Mouse (Mus musculus) myocyte (in vitro differentiated cells): ENCODE results near the gene Lrguk. TPM values are rescaled to one million over a fixed set of nuclear protein-coding genes. Genes with fewer than 3 reads are reported as not detected.

Experiments
- H3K27me3 ChIP-seq: one replicate; pipeline ENCODE4 v1.6.1; 2011; ENCODE audit not compliant: control insufficient read depth, insufficient read depth, insufficient read length
- H3K36me3 ChIP-seq: one replicate; pipeline ENCODE4 v1.6.1; 2011; ENCODE audit not compliant: control insufficient read depth, insufficient read depth
- H3K4me2 ChIP-seq: one replicate; pipeline ENCODE4 v1.6.1; 2011; ENCODE audit warnings: low read depth, control low read depth
- H3K4me3 ChIP-seq: one replicate; pipeline ENCODE4 v1.5.1; 2011; ENCODE audit warnings: mild to moderate bottlenecking, control low read depth, moderate library complexity
- H3K79me2 ChIP-seq: one replicate; pipeline ENCODE4 v1.6.1; 2011; ENCODE audit not compliant: control insufficient read depth, insufficient read depth
- H3ac ChIP-seq: one replicate; pipeline ENCODE4 v1.6.1; 2011; ENCODE audit not compliant: control insufficient read depth, insufficient read length
- CEBPB ChIP-seq: IDR thresholded peaks from 2 replicates; pipeline ENCODE4 v1.6.1; 2011; ENCODE audit warnings: mild to moderate bottlenecking, moderate library complexity; ENCODE audit not compliant: poor library complexity, insufficient read depth, severe bottlenecking
- E2F4 ChIP-seq: IDR thresholded peaks from one replicate; pipeline ENCODE4 v1.6.1; 2011; ENCODE audit warnings: mild to moderate bottlenecking, control low read depth, moderate library complexity; ENCODE audit not compliant: insufficient read depth
- MAX ChIP-seq: IDR thresholded peaks from one replicate; pipeline ENCODE4 v1.6.1; 2011; ENCODE audit warnings: low read depth, mild to moderate bottlenecking, control low read depth
- MYOD1 ChIP-seq, 3 experiments: IDR thresholded peaks; one replicate each; pipeline ENCODE4 v1.6.1; 2011; ENCODE audit warnings: control low read depth in 2 of 3, low read depth in 2 of 3, mild to moderate bottlenecking in 2 of 3, moderate library complexity in 1 of 3; ENCODE audit not compliant: insufficient read length in 2 of 3, control insufficient read depth in 1 of 3
- MYOG ChIP-seq, 3 experiments: IDR thresholded peaks; one replicate each; pipeline ENCODE4 v1.6.1; 2011; ENCODE audit warnings: control low read depth in 2 of 3, low read depth in 2 of 3, mild to moderate bottlenecking in 2 of 3; ENCODE audit not compliant: insufficient read length in 2 of 3, control insufficient read depth in 1 of 3, insufficient read depth in 1 of 3
- POLR2A ChIP-seq: IDR thresholded peaks from one replicate; pipeline ENCODE4 v1.6.1; 2011; ENCODE audit warnings: low read depth, mild to moderate bottlenecking, control low read depth, moderate library complexity; ENCODE audit not compliant: insufficient read length
- POLR2AphosphoS2 ChIP-seq: IDR thresholded peaks from one replicate; pipeline ENCODE4 v1.6.1; 2011; ENCODE audit warnings: low read depth, control low read depth; ENCODE audit not compliant: insufficient read length
- REST ChIP-seq: IDR thresholded peaks from one replicate; pipeline ENCODE4 v1.6.1; 2011; ENCODE audit warnings: mild to moderate bottlenecking, control low read depth, moderate library complexity; ENCODE audit not compliant: insufficient read depth, insufficient read length
- SRF ChIP-seq: IDR thresholded peaks from one replicate; pipeline ENCODE4 v1.6.1; 2011; ENCODE audit warnings: low read depth; ENCODE audit not compliant: control insufficient read depth, insufficient read length
- TCF12 ChIP-seq: IDR thresholded peaks from one replicate; pipeline ENCODE4 v1.6.1; 2011; ENCODE audit warnings: mild to moderate bottlenecking, control low read depth; ENCODE audit not compliant: poor library complexity, insufficient read depth, severe bottlenecking
- TCF3 ChIP-seq: IDR thresholded peaks from one replicate; pipeline ENCODE4 v1.6.1; 2011; ENCODE audit warnings: low read depth, control low read depth; ENCODE audit not compliant: insufficient read length
- USF1 ChIP-seq: IDR thresholded peaks from one replicate; pipeline ENCODE4 v1.6.1; 2011; ENCODE audit warnings: low read depth, mild to moderate bottlenecking, control low read depth, moderate library complexity
- polyA plus RNA-seq: library from polyadenylated mRNA; unstranded; fragments of >200 nt; fragmentation: generic; extraction: Trizol; gene quantifications from one replicate; pipeline ENCODE4 v1.2.1, GENCODE M21; 2012; ENCODE audit warnings: missing spikeins

Lrguk gene
- polyA plus RNA-seq, 1 experiment = 0.11 TPM

DNA sequence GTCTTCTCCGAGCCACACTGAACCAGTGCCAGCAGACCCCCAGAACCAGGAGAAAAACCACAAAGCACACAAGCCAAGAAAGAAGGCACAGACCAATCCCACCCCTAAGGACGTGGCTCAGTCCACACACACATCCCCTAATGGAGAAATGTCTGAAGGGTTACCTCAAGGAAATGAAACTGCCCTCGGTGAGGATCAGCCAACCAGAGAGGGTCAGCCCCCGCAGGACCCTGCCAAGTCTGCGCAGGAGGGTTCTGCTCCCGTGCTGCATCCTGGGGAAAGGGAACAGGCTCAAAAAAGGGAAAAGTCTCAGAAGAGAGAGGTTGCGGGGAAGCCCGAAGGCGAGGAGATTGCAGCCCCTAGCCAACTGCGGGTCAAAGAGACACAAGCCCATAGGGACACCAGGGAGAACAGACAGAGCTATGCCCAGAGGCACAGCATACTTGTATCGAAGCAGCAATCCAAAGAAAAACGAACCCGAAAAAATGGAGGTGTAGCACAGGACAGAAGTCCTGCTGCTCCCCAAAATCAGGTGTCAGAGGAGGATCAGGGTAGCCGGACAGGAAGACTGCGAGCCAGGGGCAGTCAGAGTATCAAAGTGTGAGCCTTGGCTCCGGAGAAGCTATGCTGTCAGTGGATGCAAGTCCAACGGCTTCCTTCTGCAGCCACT, 74.1 kb downstream of the Lrguk start:
- Histone ChIP-seq H3K27me3 (peaks cover 19% of the 10 kb centered on the region), H3K4me3 (no peak overlapping the region), H3K79me2 (no peaks in the 10 kb centered on the region), H3K36me3 (no peaks in the 10 kb centered on the region), H3ac (no peak overlapping the region), H3K4me2 (no peak overlapping the region)
- no peak for TF ChIP-seq E2F4
- TF ChIP-seq MAX = no peak
- TF ChIP-seq CEBPB = no peak

DNA sequence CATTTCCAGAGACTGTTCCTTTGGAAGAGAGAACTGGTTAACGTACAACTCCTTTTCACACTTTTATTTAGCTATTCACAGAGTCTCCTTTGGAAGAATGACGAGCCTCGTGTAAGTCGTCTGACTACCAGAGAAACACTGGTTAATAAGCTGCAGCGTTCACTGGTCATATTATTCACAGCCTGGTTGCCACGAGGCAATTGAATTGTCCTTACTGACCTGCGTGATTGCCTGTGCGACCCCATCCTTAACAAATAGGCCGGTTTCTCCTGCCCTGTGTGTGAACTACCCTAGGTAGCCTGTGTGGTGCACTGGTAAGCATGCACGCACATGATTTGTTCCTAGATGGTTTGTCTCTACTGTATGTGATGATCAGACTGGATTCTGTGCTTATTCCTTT, 81.3 kb downstream of the Lrguk start:
- H3K27me3 ChIP-seq = peaks cover 12% of the 10 kb centered on the region
- H3K4me3 ChIP-seq = no peak overlapping the region
- TF ChIP-seq TCF3 (no peak), SRF (no peak), MYOD1 (IDR thresholded peaks at IDR 0.05; ENCODE audit: control insufficient read depth in 1 of 3, insufficient read length in 2 of 3, low read depth in 2 of 3) (no peak), REST (no peak), TCF12 (no peak), USF1 (no peak), MAX (no peak), CEBPB (no peak), POLR2A (no peak), POLR2AphosphoS2 (no peak), MYOG (IDR thresholded peaks at IDR 0.05; ENCODE audit: control insufficient read depth in 1 of 3, insufficient read depth in 1 of 3, insufficient read length in 2 of 3, low read depth in 2 of 3) (no peak)
- no peak overlapping the region for H3K4me2 ChIP-seq
- no peaks in the 10 kb centered on the region for H3K79me2 ChIP-seq
- no peaks in the 10 kb centered on the region for H3K36me3 ChIP-seq
- no peak overlapping the region for H3ac ChIP-seq

DNA sequence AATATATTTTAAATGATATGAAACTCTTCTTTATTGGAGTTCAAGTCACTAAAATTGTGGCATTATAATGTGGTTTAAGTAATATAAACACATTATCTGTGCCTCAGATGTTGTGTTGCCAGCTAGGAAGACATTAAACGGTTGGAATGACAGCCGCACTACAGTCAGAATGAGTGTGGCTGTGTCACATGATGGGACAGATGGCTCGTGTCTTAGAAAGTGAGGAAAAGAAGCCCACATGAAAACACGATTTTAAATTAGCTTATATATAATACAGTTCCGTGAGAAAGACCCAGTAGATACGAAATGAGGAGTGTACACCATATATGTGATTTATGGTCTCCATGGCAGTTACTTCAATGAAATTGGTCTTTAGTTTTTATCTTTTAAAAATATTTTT, 82.2 kb downstream of the Lrguk start:
- Histone ChIP-seq H3K4me3 (no peak overlapping the region), H3K79me2 (no peaks in the 10 kb centered on the region), H3K27me3 (peaks cover 6% of the 10 kb centered on the region), H3ac (no peak overlapping the region), H3K36me3 (no peaks in the 10 kb centered on the region), H3K4me2 (no peak overlapping the region)
- TF ChIP-seq MYOG (IDR thresholded peaks at IDR 0.05; ENCODE audit: control insufficient read depth in 1 of 3, insufficient read depth in 1 of 3, insufficient read length in 2 of 3, low read depth in 2 of 3) = no peak
- TF ChIP-seq E2F4 = no peak
- TF ChIP-seq POLR2A = no peak
- TF ChIP-seq REST = no peak
- TF ChIP-seq CEBPB = no peak
- no peak for TF ChIP-seq MYOD1 (IDR thresholded peaks at IDR 0.05; ENCODE audit: control insufficient read depth in 1 of 3, insufficient read length in 2 of 3, low read depth in 2 of 3)
- no peak for TF ChIP-seq POLR2AphosphoS2
- TF ChIP-seq MAX = no peak
- TF ChIP-seq TCF3 = no peak
- no peak for TF ChIP-seq TCF12
- TF ChIP-seq SRF = no peak
- TF ChIP-seq USF1 = no peak

DNA sequence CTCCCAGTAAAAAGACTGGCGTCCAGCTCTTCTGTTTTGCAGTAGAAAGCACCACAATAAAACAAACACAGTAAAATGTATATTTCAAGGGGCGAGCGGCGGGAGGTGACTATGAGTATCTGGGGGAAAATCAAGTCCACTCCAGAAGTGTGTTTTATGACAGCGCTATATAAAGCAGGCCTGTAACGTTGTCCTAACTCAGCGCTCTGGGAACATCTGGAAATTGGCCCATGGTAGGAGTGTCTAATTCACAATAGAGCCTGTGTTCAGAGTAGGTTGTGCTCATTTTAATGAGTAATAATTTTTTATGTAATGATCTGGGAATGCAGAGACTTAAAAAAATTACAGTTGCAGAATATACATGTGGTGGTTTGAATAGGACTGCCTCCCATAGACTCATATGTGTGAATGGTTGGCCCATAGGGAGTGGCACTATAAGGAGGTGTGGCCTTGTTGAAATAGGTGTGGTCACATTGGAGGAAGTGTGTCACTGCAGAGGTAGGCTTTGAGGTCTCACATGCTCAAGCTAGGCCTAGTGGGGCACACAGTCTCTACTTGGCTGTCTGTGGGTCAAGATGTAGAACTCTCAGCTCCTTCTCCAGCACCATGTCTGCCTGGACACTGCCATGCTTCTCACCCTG, 87.7 kb downstream of the Lrguk start:
- no peak overlapping the region for H3K4me2 ChIP-seq
- H3K4me3 ChIP-seq = no peak overlapping the region
- no peaks in the 10 kb centered on the region for H3K79me2 ChIP-seq
- no peak overlapping the region for H3ac ChIP-seq
- peaks cover 19% of the 10 kb centered on the region for H3K27me3 ChIP-seq
- TF ChIP-seq E2F4 (no peak), TCF12 (no peak), MYOD1 (IDR thresholded peaks at IDR 0.05; ENCODE audit: control insufficient read depth in 1 of 3, insufficient read length in 2 of 3, low read depth in 2 of 3) (no peak), POLR2A (no peak), MAX (no peak), REST (no peak), MYOG (IDR thresholded peaks at IDR 0.05; ENCODE audit: control insufficient read depth in 1 of 3, insufficient read depth in 1 of 3, insufficient read length in 2 of 3, low read depth in 2 of 3) (no peak), CEBPB (no peak), USF1 (no peak), POLR2AphosphoS2 (no peak), TCF3 (no peak), SRF (no peak)
- H3K36me3 ChIP-seq = no peaks in the 10 kb centered on the region

DNA sequence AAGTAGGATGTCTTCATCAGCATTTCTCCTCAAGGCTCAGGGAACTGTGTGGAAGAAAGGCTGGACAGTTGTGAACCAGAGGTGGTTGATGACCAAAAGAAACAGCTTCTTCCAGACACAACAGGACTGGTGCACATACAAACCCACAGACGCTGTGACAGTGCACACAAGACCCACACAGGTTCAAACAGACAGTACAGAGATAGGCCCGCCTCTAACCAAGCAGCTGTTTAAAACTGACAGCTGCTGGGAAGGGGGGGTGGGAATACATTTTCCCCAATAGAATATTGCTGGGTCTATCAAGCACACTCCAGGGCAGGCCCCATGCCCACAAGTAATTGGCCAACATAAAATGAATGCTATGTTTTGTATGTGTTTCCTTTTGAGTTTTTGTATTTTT, 95.2 kb downstream of the Lrguk start:
- H3ac ChIP-seq = no peak overlapping the region
- H3K36me3 ChIP-seq = no peaks in the 10 kb centered on the region
- TF ChIP-seq MYOG (IDR thresholded peaks at IDR 0.05; ENCODE audit: control insufficient read depth in 1 of 3, insufficient read depth in 1 of 3, insufficient read length in 2 of 3, low read depth in 2 of 3) (no peak), REST (no peak), POLR2AphosphoS2 (no peak), TCF12 (no peak), SRF (no peak), E2F4 (no peak), MAX (no peak), POLR2A (no peak), USF1 (no peak), CEBPB (no peak), MYOD1 (IDR thresholded peaks at IDR 0.05; ENCODE audit: control insufficient read depth in 1 of 3, insufficient read length in 2 of 3, low read depth in 2 of 3) (no peak), TCF3 (no peak)
- peaks cover 17% of the 10 kb centered on the region for H3K27me3 ChIP-seq
- H3K79me2 ChIP-seq = no peaks in the 10 kb centered on the region
- H3K4me3 ChIP-seq = no peak overlapping the region
- H3K4me2 ChIP-seq = no peak overlapping the region
